Mouse (Mus musculus) thymus, postnatal 14 days (tissue): ENCODE measurements at regions not wholly inside any gene's neighbourhood (a gene's known extent, or its start where the extent isn't known, plus 50 kb on each side); places are given as distances from the start of the nearest gene placed in this dataset.

Experiments
- DNase-seq: peaks from one replicate; pipeline ENCODE4 v3.0.0; 2021

DNA sequence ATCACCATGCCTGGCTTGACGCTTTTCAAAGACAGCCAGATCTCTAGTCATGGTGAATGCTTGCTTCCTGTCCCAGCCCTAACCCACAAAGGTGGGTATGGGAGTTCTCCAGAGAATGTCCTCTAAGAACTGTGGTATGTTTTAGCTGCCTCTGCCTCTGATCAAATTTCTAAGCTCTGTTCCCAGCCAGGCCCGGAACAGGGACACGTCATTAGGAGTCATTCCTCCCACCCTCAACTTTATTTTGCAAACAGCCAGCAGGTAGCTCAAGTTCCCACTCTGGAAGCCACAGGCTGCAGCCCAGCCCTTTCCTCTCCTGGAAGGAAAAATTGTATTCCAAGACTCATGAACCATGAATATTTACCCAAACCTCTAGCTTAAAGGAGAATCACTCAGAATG is 117.2 kb downstream of the Zfp36l2 start:
- no peak for DNase-seq

GRCm38 (mm10) chr17:84067102-84067501 is 120.6 kb downstream of the Zfp36l2 start:
- DNase-seq = no peak

DNA sequence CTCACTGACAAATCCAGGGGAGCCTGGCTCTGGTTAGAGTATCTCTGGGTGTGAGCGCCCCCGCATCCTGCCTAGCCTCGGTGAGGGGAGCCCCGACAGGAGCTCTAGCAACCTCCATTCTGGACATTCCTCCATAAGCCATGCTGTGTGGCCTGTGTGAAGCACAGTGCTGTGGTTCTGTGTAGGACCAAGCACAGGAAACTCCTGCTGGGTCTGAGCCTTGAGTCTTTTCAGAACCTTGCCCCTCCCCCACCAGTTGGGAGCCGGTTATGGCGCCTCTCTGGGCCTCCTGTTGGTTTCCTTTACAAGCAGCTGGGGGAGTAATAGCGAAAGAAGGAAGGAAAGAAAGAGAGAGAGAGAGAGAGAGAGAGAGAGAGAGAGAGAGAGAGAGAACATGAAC is 124.0 kb downstream of the Zfp36l2 start:
- peak; percentile 67 for DNase-seq

DNA sequence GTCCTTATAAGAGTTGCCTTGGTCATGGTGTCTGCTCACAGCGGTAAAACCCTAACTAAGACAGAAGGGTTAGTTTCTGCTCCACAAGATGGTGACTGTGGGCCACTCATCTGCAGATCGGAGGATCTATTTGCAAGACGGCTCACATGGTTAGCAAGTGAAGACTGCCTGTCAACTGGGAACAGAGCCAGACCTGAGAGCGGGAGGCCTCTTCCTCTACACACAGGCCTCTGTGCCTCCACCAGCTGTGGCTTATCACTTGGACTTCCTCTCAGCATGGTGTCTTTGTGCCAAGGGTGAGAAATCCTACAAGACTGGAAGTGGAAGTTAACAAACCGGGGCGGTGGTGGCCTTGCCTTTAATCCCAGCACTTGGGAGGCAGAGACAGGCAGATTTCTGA is 126.1 kb downstream of the Zfp36l2 start:
- DNase-seq = peak; percentile 41

GRCm38 (mm10) chr17:84056469-84056868 is 131.3 kb downstream of the Zfp36l2 start:
- DNase-seq = no peak

GRCm38 (mm10) chr17:84052437-84052836 is 135.3 kb downstream of the Zfp36l2 start:
- DNase-seq = no peak

GRCm38 (mm10) chr17:84051212-84051611 is 136.5 kb downstream of the Zfp36l2 start:
- DNase-seq = no peak

DNA sequence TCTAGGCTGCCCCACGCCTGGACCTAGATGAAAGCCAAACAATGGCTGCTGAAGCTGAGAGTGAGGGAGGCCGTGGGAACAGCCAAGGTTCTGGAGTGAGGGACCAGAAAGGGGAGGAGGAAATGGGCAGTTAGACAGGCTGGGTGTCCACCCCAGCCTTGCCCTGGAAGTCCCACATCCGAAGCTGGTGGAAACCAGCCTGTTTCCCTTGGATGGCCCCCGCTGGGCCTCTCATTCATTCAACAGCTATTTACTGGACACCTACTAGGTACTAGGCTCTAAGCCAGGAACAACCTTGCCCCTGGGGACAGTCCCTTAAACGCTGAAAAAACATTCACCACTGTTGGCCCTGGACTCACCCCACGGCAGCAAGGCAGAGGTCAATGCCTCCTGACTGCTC is 139.2 kb downstream of the Zfp36l2 start:
- DNase-seq = no peak

DNA sequence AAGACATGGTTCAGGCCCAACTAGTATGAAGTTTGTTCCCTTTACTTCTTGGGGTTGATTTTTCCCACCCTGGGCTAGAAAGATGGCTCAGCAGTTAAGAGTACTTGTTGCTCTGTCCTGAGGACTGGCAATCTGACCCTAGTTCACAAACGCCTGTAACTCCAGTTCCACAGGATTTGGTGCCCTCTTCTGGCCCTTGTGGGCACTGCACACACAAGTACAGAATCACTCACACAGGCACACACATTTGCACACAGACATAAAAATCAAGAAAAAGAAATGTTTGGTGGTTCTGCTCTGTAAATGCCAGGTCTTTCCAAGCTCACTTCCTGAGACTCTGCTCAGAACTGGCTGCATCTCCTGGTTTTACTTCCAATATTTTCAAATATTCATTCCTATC is 140.2 kb downstream of the Zfp36l2 start:
- DNase-seq = no peak

GRCm38 (mm10) chr17:84045812-84046211 is 141.9 kb downstream of the Zfp36l2 start:
- no peak for DNase-seq

DNA sequence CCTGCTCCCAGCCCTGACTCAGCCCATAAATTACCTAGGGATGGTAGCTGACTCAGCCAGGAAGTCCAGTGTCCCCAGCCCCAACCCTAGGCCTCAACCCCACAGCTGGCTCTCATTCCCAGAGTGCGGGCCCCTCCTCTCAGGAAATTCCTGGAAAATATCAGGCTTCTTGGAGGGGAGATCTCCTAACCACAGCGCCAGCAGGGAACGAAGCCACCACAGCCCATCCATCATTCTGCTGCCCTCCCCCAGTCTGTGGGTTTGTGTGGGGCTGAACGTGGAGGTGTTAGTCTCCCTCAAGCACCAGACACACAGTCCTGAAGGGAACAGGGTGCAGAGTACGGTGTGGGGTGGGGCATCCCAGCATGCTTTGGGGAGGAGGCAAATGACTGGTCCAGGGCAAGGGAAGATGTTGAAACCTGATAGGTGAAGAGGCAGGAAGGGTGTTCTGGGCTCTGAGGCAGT is 143.2 kb downstream of the Zfp36l2 start:
- DNase-seq = no peak

DNA sequence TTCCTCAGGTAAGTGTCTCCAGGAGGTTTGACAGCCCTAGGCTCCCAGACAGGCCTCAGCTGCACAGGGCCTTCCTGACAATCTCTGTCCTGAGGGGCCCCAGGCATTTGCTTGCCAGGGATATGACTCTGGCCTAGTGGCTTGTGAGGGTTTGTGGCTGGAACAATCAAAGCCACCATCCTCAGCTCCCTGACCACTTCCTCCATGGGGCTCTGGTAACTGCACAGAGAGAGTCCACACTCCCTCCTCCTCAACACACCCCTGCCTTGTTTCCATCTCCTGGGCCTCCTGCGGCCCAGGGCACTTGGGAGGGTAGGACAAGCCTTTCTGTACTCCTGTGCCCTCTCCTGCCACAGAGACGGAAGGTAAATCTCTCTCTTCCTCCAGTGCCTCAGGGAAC is 144.6 kb downstream of the Zfp36l2 start:
- DNase-seq = no peak

GRCm38 (mm10) chr17:84039444-84039843 is 148.3 kb downstream of the Zfp36l2 start:
- no peak for DNase-seq

DNA sequence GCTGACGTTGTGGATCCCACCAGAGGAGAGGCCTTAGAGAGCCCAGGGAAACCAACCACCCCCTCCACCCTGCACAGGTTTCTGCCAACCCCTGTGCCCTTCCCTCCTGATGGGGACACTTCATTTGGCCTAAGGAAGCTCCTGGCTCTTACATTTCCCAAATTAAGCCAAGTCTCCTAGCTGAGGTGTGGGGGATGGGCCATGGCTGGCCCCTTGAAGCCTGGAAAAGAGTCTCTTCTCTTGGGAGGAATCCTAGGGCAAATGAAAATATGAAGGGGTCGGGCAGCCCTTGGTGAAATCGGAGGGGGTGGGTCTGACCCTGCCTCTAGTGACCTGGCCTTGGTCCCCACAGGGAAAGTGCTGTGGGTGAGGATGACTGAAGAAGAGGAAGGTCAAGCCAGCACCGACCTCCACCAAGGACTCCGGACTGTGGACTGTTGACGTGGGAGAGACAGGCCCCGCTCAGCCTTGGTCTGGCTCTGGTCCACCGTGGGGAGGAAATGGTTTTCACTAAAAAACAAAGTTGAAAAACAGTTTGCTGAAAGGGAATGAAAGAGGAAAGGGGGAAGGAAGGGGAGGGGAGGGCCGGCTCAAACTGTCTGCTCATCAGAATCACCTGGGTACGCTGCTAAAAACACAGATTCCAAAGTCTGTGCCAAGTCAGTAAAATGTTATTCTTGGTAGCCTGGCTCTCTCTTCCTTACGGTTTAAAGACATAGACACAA is 150.0 kb downstream of the Zfp36l2 start:
- no peak for DNase-seq

DNA sequence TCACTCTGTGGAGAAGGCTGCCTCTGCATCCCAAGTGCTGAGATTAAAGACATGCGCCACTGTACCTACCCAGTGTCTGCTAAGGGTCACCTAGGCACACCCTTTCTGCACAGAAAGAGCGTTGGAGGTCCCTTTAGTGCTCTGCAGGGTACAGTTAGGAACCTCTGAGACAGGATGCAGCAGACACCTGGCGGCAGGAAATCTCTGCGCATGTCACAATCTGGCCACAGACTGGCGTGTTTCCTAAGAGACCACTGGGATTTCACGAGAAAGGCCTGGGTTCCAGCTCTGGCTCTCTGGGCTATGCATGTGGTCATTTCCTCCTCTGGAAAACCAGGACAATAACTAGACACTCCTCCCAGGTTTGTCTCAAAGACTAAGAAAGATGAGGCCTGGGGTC is 151.7 kb downstream of the Zfp36l2 start:
- peak; percentile 64 for DNase-seq

GRCm38 (mm10) chr17:84034801-84035200 is 152.9 kb downstream of the Zfp36l2 start:
- DNase-seq = no peak

DNA sequence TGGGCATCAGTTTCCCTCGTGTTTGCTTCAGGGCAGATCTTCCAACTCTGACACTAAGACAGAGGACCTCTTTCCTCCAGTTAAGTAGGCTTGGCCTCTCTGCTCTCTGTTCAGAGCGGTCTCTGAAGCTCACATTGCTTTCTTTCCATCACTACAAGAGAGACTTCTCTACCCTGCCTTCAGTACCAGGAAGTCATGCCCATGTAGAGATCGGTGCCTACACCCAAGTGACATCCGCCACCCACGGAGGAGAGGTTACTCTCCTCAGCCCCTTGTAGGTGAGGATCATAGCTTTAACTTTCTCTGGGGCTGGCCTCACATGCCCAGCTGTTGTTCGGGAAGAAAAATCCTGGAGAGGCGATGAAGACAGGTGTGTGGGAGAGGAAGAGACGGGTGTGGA is 155.3 kb downstream of the Zfp36l2 start:
- peak; percentile 40 for DNase-seq

DNA sequence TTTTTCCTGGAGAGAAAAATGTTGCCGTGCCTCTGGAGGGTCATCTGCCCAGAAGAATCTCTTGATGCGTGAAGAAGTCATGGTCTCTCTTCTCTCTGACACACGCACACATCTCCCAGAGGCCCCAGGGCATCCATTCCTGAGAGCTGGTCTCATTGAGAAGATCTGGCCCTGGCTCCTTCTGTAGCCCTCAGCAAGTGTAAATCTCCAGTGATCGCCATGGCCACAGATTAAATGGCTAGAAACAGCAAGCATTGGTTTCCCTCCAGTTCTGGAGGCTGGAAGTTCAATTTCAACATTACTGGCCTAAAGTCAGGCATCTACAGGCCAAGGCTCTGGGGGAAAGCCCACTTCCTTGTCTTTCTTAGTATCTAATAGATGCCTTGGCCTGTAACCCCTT is 155.9 kb downstream of the Zfp36l2 start:
- DNase-seq = no peak

DNA sequence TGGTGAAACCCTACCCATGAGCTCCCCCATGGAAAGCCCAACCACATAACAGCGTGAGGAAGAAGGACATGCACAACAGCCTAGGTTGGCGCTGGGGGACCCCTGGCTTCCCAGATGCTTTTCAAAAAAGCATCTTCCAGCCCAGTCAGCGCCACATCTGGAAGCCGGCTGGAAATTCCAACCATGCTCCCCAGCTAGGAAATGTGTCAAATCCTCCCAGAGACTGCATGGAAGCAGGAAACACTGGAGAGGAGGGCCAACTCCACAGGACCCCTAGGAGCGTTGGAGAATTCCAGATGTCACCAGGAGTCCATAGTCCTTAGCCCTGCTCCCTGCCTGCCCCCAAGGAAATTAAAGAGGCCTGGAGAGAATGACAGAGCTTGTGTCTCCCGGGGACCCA is 156.4 kb downstream of the Zfp36l2 start:
- no peak for DNase-seq

GRCm38 (mm10) chr17:84030699-84031098 is 157.0 kb downstream of the Zfp36l2 start:
- no peak for DNase-seq

DNA sequence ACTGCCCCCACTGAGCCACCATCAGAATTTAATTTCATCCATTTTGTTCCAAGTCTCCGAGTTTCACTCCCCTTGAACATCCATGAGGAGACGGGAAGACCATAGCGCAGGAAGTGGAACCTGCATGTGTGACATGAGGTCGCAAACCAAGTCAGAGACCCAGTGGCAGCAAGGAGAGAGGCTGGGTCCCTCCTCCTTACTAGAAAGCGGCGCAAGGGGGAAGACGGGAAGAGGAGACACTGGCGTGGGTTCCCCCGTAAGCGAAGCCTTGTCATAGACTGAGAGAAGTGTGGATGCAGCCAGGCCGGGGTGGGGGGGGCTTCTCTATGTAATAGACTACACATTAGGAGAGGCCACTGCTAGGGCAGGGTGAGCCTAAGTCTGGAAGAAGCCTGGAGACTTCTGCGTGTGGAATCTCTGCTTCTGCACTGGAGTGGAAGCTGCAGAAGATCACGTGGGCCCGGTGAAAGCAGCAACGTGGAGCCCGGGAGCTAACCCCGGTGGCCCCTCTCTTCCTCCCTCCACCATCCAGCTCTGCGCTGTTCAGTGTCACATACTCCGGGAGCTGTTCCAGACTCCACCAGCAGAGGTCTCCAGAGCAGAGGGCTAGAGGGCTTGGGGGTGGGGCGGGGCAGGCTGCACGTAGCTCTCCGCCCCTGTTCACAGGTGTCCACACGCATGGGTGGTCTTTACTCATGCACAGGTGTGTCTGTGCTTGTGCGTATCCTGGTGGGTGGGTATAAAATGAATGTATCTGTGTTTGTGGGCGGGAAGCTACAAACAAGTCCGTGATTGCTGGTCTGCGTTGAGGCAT is 159.4 kb downstream of the Zfp36l2 start:
- peak; percentile 96 for DNase-seq

DNA sequence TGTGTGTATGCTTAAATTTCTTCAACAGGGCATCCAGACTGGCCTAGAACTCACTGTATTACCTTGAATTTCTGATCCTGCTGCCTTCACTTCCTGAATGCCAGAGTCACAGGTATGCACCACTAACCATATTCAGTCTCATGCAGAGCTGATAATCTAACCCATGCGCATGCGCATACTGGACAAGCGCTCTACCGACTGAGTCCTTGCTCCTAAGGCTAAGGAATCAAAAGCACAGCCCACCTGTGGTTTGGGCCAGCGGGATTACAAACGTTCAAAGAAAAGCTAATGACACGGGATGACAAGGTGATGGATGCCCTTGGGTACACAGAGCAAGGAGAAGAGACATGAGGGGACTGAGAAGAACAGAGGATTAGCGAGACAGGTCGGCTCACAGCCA is 160.5 kb downstream of the Zfp36l2 start:
- DNase-seq = no peak

DNA sequence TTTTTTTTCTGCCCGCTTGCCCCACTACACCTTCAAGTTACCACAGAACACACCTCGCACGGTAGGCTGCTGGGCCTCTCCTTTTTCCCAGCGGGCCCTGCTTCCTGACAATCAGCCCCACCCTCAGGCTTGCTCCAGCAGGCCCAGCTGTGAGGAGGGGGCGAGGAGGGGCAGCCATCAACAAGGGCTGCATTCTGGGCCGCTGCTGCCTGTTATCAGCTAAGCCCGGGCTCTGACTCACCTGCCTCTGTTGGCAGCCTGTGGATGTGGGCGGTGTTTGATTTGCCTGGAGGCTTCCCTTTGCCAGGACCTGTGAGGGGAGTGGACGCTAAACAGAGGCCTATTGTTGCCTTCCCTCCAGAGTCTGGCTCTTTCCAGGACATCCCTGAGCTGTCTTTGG is 161.6 kb downstream of the Zfp36l2 start:
- peak; percentile 50 for DNase-seq

- DNase-seq = peak; percentile 57
Measured at GRCm38 (mm10) chr17:84022358-84022757, 165.4 kb downstream of the Zfp36l2 start.
